Mouse (Mus musculus): ENCODE measurements around the gene Rrp9.

DNA sequence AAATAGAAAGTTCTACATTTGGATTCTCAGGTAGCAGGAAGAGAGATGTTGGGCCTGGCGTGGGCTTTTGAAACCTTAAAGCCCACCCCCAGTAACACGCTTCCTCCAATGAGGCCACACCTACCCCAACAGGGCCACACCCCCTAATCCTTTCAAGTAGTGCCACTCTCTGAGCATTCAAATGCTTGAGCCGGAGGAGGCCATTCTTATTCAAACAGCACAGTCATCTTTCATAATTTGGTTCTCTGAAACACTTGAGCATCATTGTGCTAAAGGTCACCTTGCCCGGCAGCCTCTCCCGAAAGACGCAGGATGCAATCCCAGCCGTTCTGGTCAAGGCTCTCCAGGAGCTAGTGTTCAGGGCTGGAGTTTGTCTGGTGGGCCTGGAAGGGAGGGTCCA, 58.5 kb downstream of the Rrp9 start:
- no peak for TF ChIP-seq POLR2A (IDR thresholded peaks at IDR 0.05; ENCODE audit: low read depth, low read length)
- TF ChIP-seq CTCF (IDR thresholded peaks at IDR 0.05; ENCODE audit: borderline replicate concordance, insufficient read depth, low read length), result no peak
